Mouse (Mus musculus) stomach, embryonic 15.5 days (tissue): ENCODE measurements at regions not wholly inside any gene's neighbourhood (a gene's known extent, or its start where the extent isn't known, plus 50 kb on each side); places are given as distances from the start of the nearest gene placed in this dataset.
"Not testable (repeated sequence)": the region's sequence is repeated elsewhere in the genome, so short reads cannot be mapped to it uniquely, and the experiment has no call there.

Experiments used
- ATAC-seq: fragments of 200-750 bp; cut with Nextera tagmentation; 2 replicates; pipeline ENCODE4 v1.8.0; 2017; ENCODE audit warnings: low read depth, moderate number of reproducible peaks, moderate TSS enrichment; ENCODE audit not compliant: insufficient read depth, low FRiP score
- H3K27ac ChIP-seq: fragments of 300-500 bp; sonication (generic); 2 replicates; pipeline ENCODE4 v1.5.1; 2015; ENCODE audit warnings: mild to moderate bottlenecking, inconsistent platforms
- H3K27me3 ChIP-seq: fragments of 300-500 bp; sonication (generic); replicated peaks from 2 replicates; pipeline ENCODE4 v1.6.1; 2015; ENCODE audit warnings: inconsistent platforms
- H3K36me3 ChIP-seq: fragments of 300-500 bp; sonication (generic); 2 replicates; pipeline ENCODE4 v1.6.1; 2015; ENCODE audit warnings: inconsistent platforms
- H3K4me1 ChIP-seq: fragments of 300-500 bp; sonication (generic); 2 replicates; pipeline ENCODE4 v1.6.1; 2015; ENCODE audit warnings: inconsistent platforms
- H3K4me2 ChIP-seq: fragments of 300-500 bp; sonication (generic); 2 replicates; pipeline ENCODE4 v1.6.1; 2015; ENCODE audit warnings: mild to moderate bottlenecking, inconsistent platforms
- H3K4me3 ChIP-seq: fragments of 300-500 bp; sonication (generic); replicated peaks from 2 replicates; pipeline ENCODE4 v1.5.1; 2015; ENCODE audit warnings: inconsistent platforms
- H3K9ac ChIP-seq: fragments of 300-500 bp; sonication (generic); 2 replicates; pipeline ENCODE4 v1.6.1; 2015; ENCODE audit warnings: inconsistent platforms
- H3K9me3 ChIP-seq: fragments of 300-500 bp; sonication (generic); 2 replicates; pipeline ENCODE4 v1.6.1; 2016; ENCODE audit warnings: inconsistent platforms
- WGBS: fragments of 180-500 bp; shearing (Covaris S2); methylation state at CpG from one replicate; pipeline ENCODE4 v1.1.7; 2015; 5-methylcytosine and 5-hydroxymethylcytosine counted together

- no peak overlapping the region for H3K27ac ChIP-seq
- no peak overlapping the region for H3K9ac ChIP-seq
- no peak for ATAC-seq
- no peak overlapping the region for H3K4me3 ChIP-seq
- WGBS, result 48% methylated on average over 2 of the region's 2 CpGs
- no peaks in the 10 kb centered on the region for H3K9me3 ChIP-seq
- H3K27me3 ChIP-seq, result no peaks in the 10 kb centered on the region
- no peak overlapping the region for H3K4me2 ChIP-seq
- H3K36me3 ChIP-seq, result no peaks in the 10 kb centered on the region
- H3K4me1 ChIP-seq, result no peaks in the 10 kb centered on the region
Measured at GRCm38 (mm10) chr14:68770411-68770810, 523.7 kb downstream of the Synb start.

GRCm38 (mm10) chr14:68762916-68763315 is 531.2 kb downstream of the Synb start:
- Histone ChIP-seq H3K4me1 (no peaks in the 10 kb centered on the region), H3K27ac (no peak overlapping the region), H3K9me3 (no peaks in the 10 kb centered on the region), H3K4me3 (no peak overlapping the region), H3K4me2 (no peak overlapping the region), H3K9ac (no peak overlapping the region), H3K36me3 (no peaks in the 10 kb centered on the region), H3K27me3 (no peaks in the 10 kb centered on the region)
- ATAC-seq, result no peak
- WGBS, result 69% methylated on average over 3 of the region's 3 CpGs

GRCm38 (mm10) chr14:68744661-68745060 is 549.4 kb downstream of the Synb start:
- ATAC-seq, result no peak
- whole genome bisulfite sequencing, result 40% methylated on average over 2 of the region's 2 CpGs

GRCm38 (mm10) chr14:68738474-68738873 is 555.6 kb downstream of the Synb start:
- Histone ChIP-seq H3K9ac (no peak overlapping the region), H3K36me3 (no peaks in the 10 kb centered on the region), H3K9me3 (no peaks in the 10 kb centered on the region), H3K4me1 (no peaks in the 10 kb centered on the region), H3K4me3 (no peak overlapping the region), H3K27me3 (no peaks in the 10 kb centered on the region), H3K4me2 (no peak overlapping the region), H3K27ac (no peak overlapping the region)
- no CpG with 5 or more reads among the region's 1 CpGs for WGBS
- no peak for ATAC-seq

More at GRCm38 (mm10) chr14:68744661-68745060, 549.4 kb downstream of the Synb start:
- Histone ChIP-seq H3K9ac (no peak overlapping the region), H3K36me3 (no peaks in the 10 kb centered on the region), H3K4me3 (no peak overlapping the region), H3K27me3 (no peaks in the 10 kb centered on the region), H3K27ac (no peak overlapping the region), H3K4me2 (no peak overlapping the region), H3K9me3 (no peaks in the 10 kb centered on the region), H3K4me1 (no peaks in the 10 kb centered on the region)

GRCm38 (mm10) chr14:68735756-68736155 is 558.3 kb downstream of the Synb start:
- not testable (repeated sequence) for H3K9ac ChIP-seq, H3K4me3 ChIP-seq, H3K27me3 ChIP-seq, H3K4me1 ChIP-seq, ATAC-seq, H3K4me2 ChIP-seq, H3K27ac ChIP-seq, H3K36me3 ChIP-seq, H3K9me3 ChIP-seq
- WGBS, result 44% methylated on average over 2 of the region's 2 CpGs

GRCm38 (mm10) chr14:68721156-68721555 is 572.9 kb downstream of the Synb start:
- Histone ChIP-seq H3K9ac (no peak overlapping the region), H3K36me3 (no peaks in the 10 kb centered on the region), H3K4me3 (no peak overlapping the region), H3K27me3 (no peaks in the 10 kb centered on the region), H3K4me2 (no peak overlapping the region), H3K4me1 (no peaks in the 10 kb centered on the region), H3K9me3 (no peaks in the 10 kb centered on the region), H3K27ac (no peak overlapping the region)
- WGBS, result 68% methylated on average over 6 of the region's 6 CpGs
- no peak for ATAC-seq

GRCm38 (mm10) chr14:68719429-68720160 is 574.5 kb downstream of the Synb start:
- no peak for ATAC-seq
- Histone ChIP-seq H3K4me3 (no peak overlapping the region), H3K4me1 (no peaks in the 10 kb centered on the region)

GRCm38 (mm10) chr14:68718846-68719245 is 575.3 kb downstream of the Synb start:
- no peak overlapping the region for H3K9ac ChIP-seq
- H3K36me3 ChIP-seq, result no peaks in the 10 kb centered on the region
- H3K4me1 ChIP-seq, result no peaks in the 10 kb centered on the region
- no peak overlapping the region for H3K27ac ChIP-seq
- 82% methylated on average over 6 of the region's 6 CpGs for WGBS
- no peak overlapping the region for H3K4me3 ChIP-seq
- H3K9me3 ChIP-seq, result no peaks in the 10 kb centered on the region
- ATAC-seq, result no peak
- H3K27me3 ChIP-seq, result no peaks in the 10 kb centered on the region
- no peak overlapping the region for H3K4me2 ChIP-seq

More at GRCm38 (mm10) chr14:68719429-68720160, 574.5 kb downstream of the Synb start:
- H3K27ac ChIP-seq, result no peak overlapping the region
- H3K9me3 ChIP-seq, result no peaks in the 10 kb centered on the region
- no peak overlapping the region for H3K4me2 ChIP-seq
- H3K27me3 ChIP-seq, result no peaks in the 10 kb centered on the region
- no peak overlapping the region for H3K9ac ChIP-seq
- no peaks in the 10 kb centered on the region for H3K36me3 ChIP-seq
- WGBS, result 62% methylated on average over 9 of the region's 9 CpGs
